Mouse (Mus musculus) kidney, postnatal 14 days (tissue): Measurements from ENCODE around the gene Cyp4f37.
A peak's percentile ranks its signal among the peaks of the same experiment; 100 is the strongest.
"Not testable (repeated sequence)": the region's sequence is repeated elsewhere in the genome, so short reads cannot be mapped to it uniquely, and the experiment has no call there.

Experiments
- DNase-seq: peaks from one replicate; pipeline ENCODE4 v3.0.0; 2022; ENCODE audit warnings: mixed read lengths

The Cyp4f37 gene

DNA sequence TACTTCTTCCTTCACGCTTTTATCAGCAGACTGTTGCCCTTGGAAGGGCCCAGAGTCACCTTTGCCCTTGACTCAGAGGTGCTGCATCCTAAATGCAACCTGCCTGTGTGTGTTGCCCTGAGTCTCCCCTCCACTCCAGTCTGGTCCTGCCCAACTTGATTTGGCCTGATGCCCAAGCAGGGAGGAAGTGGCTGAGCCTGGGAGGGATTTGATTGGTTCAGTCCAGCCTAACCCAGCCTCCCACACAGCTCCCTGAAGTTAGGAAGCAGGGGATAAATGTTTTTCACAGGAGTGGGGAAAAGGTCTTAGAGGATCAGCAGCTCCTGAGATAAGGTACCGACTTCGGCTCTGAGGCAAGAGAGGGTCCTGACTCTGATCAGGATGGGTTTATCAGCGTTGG, at the start of gene Cyp4f37:
Cyp4f37 (plus strand) TSS at position 292 of the 400 bp plus-strand sequence.
- not testable (repeated sequence) for DNase-seq

DNA sequence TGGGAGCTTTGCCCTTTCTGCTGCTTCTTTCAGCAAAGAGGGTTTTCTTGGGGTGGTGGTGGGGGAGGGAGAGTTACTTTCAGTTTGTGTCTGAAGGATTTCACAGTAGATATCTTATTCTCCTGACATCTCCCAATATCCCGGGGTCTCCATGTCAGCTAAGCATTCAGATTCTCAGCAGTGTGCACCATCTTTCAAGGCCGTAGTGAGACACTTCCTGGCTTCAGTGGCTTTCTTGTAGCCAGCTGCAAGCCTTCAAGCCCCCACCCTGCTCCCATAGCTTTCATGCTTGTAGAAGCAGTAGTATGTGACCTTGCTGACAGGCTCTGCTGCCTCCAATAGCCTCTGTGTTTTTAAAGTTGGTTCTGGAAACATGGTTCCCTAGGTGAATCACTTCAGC, 47.8 kb upstream of the Cyp4f37 start:
- not testable (repeated sequence) for DNase-seq

DNA sequence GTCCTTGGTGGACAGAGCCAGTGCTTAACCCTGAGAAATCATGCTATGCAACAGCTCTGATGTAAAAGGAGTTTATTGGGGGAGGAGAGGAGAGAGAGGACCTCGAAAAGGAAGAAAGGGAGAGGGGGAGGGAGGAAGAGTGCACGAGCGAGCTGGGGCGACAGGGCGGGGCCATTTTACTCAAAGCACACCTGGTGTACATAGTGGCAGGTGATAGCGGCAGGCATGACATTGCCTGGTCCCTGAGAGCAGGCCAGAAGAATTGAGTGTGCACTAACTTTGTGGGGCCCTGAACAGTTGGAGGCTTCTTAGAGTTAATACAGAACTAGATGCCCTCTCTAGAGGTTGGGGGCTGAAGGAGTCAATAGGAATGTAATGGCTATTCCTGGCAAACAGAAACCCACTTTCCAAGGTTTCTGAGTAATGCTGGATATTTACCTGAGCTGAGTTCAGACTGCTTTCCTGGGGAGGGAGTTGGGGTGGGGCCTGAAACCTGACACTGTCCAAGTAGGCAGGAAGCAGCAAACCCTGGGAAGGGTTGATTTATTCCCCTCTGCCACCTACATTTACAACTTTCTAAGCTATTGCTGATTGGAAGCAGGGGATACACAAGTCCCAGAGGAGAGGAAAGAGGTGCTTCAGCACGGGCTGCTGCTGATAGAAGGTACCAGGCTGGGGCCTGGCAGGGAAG, 43.5 kb upstream of the Cyp4f37 start:
- DNase-seq = no peak

DNA sequence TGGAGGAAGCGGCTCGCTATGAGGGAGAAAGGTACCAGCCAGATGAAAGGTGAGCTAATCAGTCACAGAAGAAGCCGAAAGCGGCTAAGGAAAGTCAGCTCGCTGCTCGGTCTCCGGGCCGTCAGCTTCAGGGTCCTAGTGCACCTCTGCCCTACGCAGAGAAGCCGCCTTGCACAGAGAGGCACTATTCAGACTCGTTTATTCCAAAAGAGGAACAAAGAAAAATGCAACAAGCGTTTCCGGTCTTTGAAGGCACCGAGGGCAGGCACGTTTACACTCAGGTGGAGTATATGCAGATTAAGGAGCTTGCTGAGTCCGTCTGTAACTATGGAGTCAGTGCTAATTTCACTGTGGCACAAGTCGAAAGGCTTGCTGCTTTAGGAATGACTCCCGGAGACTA, 24.6 kb upstream of the Cyp4f37 start:
- no peak for DNase-seq

DNA sequence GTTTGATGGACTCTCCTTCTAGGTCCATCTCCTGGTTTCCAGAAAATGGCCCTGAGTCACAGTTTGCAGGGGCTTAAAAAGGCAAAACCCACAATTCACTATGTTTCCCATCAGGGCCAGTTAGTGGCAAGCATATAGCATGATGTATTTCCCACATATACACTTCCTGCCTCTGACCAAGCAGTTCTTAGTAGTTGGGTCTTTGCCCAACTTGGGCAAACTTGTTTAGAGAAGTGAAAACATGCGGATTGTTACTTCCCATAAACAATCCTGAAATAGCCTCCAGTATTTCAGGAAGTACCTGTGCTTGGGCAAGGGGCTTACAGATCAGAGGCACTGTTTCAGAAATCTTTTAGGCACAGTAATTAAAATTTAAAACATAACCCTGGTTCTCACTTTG, 13.1 kb upstream of the Cyp4f37 start:
- DNase-seq = no peak

DNA sequence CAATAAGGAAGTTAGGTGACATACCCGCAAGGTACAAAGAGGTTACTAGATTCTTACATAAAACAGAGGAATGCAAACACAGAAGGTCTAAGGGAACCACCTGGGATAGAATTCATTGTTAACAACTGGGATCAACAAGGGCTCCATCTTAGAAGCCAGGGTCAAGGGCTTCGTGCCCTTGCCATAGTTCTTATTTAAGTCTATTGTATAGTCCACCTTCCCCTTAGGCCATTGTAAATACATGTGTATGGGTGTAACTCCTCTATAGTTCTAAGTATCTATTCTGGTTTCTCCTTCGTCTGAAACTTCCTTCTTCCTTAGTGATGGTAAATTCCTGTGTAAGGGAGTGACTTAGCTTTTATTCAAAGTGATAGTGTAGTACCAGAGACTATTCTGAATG, 10.9 kb upstream of the Cyp4f37 start:
- DNase-seq = not testable (repeated sequence)

DNA sequence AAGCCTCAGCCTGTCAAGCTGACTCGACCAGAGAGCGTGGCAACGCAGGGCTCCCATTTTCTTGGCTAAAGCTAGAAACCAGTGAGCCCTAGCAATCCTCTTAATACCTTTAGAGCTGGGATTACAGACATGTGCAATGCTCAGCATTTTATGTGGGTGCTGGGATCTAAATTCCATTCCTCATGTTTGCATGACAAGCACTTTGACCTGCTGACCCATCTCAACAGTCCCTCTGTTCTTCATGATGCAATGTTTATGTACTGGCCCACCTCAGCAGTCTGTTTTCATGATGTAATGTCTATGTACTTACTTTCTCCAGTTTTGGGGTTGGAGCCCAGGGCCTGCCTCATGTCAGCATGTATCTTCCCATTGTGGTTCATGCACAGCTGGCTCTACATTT, 10.2 kb upstream of the Cyp4f37 start:
- DNase-seq = no peak

DNA sequence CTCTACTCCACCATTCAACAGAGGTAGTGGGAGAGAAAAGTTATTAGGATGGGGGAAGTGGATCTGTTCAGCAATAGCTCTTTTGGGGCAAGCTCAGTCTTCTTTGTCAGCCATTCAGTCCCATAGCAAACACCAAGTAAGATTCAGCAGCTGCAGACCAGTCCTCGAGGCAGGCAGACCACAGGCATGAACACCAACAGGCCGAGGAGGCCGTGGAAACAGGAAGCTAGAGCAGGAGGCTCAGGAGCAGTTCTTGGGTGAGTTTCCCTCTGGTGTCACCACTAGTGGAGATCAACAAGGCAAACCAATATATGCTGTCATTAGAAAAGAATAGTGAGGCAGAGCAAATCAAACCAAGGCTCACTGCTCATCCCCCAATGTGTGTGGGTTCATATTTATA, 8.7 kb upstream of the Cyp4f37 start:
- no peak for DNase-seq

DNA sequence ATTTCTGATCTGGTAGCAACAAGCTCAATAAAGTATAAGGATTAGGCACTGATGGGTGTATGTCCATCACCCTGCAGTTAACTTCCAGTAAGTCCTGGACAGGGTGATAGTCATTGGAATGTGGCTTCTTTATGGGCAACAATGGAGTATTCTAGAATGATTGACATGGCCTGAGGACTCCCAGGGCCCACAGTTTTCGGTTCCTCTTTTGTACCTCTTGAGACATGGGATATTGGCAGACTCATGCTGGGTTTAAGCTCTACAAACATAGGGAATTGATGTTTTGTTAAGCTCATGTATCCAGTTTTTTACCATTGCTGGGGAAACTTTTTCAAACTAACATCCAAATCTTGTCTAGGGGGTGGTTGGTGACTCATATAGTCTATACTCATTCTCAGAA, 3.9 kb upstream of the Cyp4f37 start:
- no peak for DNase-seq

DNA sequence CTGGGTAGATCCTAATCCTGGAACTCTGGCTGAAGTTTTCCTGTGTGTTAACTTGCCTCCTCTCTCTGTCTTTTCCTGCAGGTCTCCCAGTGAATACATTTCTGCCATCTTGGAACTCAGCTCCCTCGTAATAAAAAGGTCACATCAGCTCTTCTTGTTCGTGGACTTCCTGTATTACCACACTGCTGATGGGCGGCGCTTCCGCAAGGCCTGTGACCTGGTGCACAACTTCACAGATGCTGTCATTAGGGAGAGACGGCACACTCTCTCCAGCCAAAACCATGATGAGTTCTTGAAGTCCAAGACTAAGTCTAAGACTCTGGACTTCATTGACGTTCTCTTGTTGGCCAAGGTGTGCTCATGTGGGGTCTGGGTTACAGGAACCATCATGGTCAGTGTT, 8.6 kb downstream of the Cyp4f37 start:
- not testable (repeated sequence) for DNase-seq

DNA sequence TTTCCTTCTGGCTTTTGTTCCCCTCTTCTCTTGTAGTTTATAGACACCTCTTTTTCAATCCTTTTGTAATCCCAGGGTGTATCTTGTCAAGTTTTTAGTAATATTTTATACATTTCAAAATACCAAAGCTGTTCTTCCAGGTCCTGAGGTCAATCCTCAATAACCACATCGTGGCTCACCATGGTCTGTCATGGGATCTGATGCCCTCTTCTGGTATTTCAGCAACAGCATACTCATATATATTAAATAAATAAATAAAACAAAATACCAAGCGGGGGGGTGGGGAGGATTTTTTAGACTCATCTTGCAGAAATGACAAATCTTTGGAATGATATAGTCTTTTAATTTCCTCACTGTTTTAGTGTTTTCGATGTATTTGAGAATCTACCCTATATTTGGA, 10.8 kb downstream of the Cyp4f37 start:
- DNase-seq = no peak

DNA sequence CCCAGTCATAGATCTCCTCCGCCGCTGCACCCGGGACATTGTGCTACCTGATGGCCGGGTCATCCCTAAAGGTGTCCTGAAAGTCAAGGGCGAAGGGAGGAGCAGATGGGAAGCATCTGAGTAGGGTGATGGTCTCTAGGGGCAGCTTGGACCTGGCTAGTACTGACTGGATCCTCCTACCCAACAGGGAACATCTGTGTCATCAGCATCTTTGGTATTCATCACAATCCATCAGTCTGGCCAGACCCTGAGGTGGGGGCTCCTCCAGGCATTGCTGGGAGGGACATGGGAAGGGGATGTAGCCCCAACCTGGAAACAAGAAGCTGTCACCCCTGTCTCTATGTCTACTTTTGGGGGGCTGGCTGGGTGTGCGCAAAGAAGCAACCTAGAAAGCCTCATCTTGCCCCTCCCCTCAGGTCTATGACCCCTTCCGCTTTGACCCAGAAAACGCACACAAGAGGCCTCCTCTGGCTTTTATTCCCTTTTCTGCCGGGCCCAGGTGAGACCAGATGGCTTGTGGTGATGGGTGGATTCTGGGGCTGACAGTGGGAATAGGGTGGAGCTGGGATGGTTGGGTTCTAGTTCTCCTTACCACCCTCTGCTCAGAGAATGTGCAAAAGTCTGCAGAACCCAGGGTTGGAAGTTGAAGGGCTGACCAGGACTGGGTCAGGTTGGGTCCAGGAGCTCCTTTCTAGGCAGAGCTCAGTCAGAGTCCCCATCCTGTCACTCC, 13.3 kb downstream of the Cyp4f37 start:
- not testable (repeated sequence) for DNase-seq

DNA sequence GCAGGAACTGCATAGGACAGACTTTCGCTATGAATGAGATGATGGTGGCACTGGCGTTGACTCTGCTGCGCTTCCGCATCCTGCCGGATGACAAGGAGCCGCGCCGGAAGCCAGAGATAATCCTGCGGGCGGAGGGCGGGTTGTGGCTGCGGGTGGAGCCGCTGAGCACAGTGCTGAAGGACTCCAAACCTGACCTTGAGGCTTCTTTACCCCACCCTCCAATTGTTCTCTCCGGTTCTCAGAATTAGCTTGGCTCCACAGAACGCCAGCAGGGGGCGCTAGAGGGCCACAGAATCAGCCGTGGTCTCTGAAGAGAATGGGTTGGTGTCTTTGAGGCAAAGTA, 13.8 kb downstream of the Cyp4f37 start:
- peak; percentile 76 for DNase-seq

DNA sequence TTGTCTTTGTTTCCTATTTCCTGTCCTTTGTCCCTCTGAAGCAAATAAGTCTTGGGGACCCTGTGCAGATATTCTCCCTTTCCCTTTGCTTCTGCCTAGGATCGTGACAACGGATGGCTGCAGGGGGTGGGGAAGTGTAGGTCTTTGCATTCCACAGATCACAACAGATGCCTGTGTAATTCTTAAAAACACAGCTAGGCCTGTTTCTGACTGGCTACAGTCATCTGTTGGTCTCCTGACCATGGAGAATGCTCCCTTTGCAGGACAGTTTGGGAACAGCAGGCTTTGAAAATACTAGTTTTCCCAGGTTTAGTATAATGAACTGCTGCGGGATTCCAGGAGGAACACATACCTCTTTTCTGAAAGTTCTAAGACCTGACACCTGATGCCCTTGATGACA, 15.2 kb downstream of the Cyp4f37 start:
- no peak for DNase-seq

DNA sequence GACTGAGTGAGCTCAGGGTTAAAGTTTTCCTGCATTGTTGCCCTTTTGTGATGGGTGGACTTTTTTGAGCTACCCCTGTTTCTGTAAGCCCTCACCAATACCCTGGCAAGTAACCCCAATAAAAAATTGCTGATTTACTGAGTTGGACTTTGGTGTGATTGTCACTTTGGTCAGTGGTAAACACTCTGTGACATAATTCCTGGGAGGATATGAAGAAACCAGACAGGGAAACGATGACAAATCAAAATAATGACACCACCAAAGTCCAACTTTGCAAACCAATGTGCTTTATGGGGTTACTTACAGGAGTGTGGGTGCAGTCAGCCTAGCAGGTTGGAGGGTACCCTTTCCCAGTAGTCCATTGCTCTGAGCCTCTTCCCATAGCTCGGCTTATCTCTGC, 16.0 kb downstream of the Cyp4f37 start:
- DNase-seq = no peak

DNA sequence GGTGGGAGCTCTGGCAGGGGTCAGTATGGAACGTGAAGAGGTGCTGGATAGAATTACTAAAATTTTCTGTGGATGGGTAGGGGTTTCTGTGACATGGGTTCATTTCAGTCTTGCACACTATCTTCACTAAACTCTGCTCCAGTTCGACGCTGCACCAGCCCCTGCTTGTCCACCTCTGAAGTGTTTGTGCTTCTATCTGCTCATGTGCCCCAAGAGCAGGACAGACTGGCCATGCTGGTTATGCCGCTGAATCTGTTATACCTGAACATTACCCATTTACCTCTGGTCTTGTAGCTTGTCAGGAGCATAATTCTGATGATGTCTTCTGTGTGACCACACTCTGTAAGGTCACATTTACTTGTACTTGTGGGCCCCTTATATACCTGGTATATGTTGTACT, 25.5 kb downstream of the Cyp4f37 start:
- no peak for DNase-seq

DNA sequence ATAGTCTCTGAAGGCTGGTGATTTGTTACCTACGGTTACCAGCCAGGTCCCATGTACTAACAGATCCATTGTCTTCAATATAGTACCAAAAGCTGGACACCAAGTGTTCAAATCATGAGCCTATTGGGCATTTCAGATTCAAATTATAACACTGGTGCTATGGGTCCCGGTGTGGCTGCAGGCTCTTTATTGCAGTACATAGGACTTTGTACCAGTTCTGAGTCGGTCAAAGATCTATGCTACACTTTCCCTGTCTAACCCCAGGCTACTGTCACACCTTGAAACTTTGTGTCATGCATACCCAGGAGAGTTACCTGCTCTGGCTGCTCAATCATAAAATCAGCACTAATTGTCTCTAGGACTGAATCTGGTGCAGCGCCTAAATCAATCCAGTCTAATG, 32.8 kb downstream of the Cyp4f37 start:
- DNase-seq = no peak

DNA sequence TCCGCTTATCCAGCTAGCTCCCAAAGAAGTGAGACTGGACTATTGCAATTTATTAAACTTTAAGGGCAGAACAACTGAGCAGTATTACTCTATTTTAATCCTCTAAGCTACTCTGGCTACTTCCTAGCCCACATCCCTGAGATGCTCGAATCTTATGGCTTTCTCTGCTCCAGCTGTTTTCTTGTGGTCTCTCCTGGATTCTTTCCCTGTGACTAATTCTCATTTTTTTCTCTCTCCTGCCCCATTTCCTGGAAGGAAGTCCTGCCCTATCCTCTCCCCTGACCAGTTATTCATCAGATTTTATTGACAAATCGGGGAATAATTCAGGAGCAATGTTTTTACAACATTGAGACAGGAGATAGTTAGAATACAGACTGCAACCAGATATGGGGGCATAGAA, 35.9 kb downstream of the Cyp4f37 start:
- DNase-seq = no peak

DNA sequence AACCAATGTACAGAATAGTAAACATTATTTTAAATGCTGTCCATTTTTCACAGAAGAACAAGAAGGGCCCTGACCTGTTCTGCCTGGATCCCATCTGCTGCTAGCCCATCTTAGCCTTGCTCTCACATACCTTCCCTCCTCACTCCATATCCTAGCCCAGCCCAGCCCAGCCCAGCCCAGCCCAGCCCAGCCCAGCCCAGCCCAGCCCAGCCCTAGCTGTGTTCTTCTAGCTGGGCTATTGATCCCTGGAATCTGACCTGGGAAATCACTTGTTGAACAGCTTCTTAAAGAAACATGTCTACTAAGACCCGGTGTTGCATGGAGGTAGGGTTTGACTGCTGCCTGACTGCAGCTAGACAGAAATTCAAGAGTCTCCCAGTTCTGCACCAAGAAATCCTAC, 37.1 kb downstream of the Cyp4f37 start:
- DNase-seq = no peak

DNA sequence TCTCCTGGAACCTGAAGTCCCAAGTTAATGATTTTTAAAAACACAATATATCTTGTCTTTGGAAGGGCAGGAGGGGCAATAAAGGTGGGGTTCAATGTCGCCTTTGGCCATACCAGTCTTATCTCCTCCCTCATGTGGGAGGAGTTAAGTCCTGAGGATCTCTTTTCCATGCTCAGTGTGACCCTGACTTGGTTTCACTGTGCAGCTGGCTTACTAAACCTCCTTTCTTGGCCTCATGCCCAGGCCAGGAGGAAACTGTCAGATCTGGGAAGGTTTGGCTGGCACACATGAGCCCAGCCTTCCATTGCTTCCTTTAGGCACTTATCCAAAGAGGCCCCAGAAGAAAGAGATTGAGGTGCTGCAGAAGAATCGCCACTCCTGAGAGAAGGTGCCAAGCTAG, 37.6 kb downstream of the Cyp4f37 start, which contains the start of gene Cyp4f40:
Cyp4f40 (plus strand) TSS at position 189 of the 400 bp plus-strand sequence.
- DNase-seq = peak; percentile 71

DNA sequence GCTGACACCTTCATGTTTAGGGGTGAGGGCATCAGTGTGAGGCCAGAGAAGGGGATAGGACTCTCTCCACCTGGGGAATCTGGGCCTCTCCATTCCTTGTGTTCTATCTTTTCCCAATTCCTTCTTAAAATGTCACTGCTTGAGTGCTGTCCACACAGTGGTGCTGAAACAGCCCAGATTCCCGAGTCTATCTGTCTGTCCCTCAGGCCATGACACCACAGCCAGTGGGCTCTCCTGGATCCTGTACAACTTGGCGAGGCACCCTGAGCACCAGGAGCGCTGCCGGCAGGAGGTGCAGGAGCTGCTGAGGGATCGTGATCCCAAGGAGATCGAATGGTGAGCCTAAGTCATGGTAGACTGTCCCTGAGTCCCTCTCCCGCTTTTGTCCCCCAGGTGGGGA, 52.9 kb downstream of the Cyp4f37 start:
- DNase-seq = no peak

DNA sequence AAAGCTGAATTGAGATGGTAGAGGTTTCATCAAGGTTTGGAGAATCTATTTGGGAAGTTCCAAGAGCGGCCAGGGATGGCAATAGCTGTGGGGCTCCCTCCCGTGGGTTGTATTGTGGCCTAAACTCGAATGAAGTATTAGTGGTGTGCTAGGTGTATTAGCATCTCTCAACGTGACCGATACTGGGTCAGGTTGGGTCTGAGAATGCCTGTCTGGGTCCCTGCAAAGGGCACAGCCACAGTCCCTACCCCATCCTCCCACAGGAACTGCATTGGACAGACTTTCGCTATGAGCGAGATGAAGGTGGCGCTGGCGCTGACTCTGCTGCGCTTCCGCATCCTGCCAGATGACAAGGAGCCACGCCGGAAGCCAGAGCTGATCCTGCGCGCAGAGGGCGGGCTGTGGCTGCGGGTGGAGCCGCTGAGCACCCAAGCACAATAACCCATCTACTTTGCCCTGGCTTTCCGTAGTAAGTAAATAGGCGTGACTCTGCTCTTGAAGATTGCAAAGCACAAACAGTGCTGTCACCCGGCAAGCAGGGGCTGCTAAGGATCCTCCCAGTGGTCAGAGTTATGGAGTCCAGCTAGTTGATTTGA, 55.0 kb downstream of the Cyp4f37 start:
- DNase-seq = no peak

DNA sequence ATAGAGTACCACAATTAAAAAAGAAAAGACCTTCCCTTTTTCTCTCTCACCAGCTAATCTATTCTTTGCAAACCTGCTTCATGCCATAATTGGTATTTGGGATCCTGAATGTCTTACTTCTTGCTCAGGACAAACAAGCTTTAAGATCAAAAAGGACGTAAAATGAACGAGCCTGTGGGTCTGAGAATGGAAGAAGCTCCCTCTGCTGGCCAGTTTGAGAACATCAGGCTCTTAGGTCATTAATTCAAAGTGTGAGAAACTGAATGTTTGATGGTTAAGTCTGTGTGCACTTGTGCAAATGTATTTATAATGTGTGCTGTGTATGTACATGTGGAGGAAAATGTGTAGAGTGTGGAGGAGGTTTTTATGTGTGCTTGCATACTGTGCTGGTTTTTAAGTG, 59.3 kb downstream of the Cyp4f37 start:
- DNase-seq = peak; percentile 50

DNA sequence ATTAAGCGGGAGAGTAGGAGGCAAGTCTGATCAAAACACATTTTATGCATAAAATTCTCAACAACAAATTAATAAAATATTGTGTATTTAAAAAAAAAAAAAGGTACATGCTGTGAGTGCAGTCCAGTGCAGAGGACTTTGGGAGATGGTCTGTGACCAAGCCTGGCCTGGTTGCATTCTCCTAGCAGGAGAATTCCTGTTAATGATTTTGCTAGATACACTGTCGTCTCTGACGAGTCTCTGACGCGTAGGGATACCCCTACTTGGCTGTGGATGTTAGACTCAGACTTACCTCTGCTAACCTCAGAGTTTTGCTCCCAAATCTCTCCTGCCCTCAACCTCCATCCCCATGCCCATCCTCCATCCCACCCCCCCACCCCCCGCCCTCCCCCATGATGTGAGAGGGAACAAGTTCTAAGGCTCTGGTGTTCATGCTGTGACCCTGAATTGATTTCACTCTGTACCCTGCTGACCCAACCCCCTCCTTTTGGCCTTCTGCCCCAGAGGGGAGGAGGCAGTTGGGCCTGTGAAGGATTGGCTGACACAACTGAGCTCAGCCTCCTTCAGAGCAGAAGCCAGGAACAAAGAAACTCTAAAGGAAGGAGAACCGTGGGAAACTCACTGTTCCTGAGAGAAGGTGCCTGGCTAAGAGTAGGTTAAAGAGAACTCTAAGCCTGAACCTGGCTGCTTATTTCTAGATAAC, 64.1 kb downstream of the Cyp4f37 start, which contains the start of gene Cyp4f15:
Cyp4f15 (plus strand) TSS at position 580 of the 703 bp plus-strand sequence.
- peak; percentile 14 for DNase-seq
